Mouse (Mus musculus) bone marrow macrophage, adult 2 months (primary cell): ENCODE measurements at regions not wholly inside any gene's neighbourhood (a gene's known extent, or its start where the extent isn't known, plus 50 kb on each side); places are given as distances from the start of the nearest gene placed in this dataset.
"Not testable (repeated sequence)": the region's sequence is repeated elsewhere in the genome, so short reads cannot be mapped to it uniquely, and the experiment has no call there.

Experiments used
- H3K27ac ChIP-seq: 2 replicates; pipeline ENCODE4 v1.5.1; 2012; ENCODE audit warnings: low read depth, low read length; ENCODE audit not compliant: insufficient read depth
- H3K4me1 ChIP-seq: 2 replicates; pipeline ENCODE4 v1.6.1; 2012; ENCODE audit warnings: low read length; ENCODE audit not compliant: control insufficient read depth, insufficient read depth
- H3K4me3 ChIP-seq: 2 replicates; pipeline ENCODE4 v1.5.1; 2012; ENCODE audit warnings: mild to moderate bottlenecking, low read length, moderate library complexity; ENCODE audit not compliant: insufficient read depth
- CTCF ChIP-seq: IDR thresholded peaks from 2 replicates; pipeline ENCODE4 v1.5.1; 2012; ENCODE audit warnings: low read depth, mild to moderate bottlenecking, low read length, moderate library complexity
- POLR2A ChIP-seq: IDR thresholded peaks from 2 replicates; pipeline ENCODE4 v1.6.1; 2012; ENCODE audit warnings: mild to moderate bottlenecking, low read depth, low read length, borderline replicate concordance

GRCm38 (mm10) chr16:55001661-55002289 is 296.0 kb downstream of the Zpld1 start:
- no peak for TF ChIP-seq POLR2A
- no peak for TF ChIP-seq CTCF

GRCm38 (mm10) chr16:54991595-54992240 is 306.1 kb downstream of the Zpld1 start:
- TF ChIP-seq POLR2A: no peak
- no peak for TF ChIP-seq CTCF
- no peak overlapping the region for H3K27ac ChIP-seq
- H3K4me1 ChIP-seq: no peaks in the 10 kb centered on the region
- no peak overlapping the region for H3K4me3 ChIP-seq

More at GRCm38 (mm10) chr16:55001661-55002289, 296.0 kb downstream of the Zpld1 start:
- Histone ChIP-seq H3K27ac (no peak overlapping the region), H3K4me1 (no peaks in the 10 kb centered on the region), H3K4me3 (no peak overlapping the region)

GRCm38 (mm10) chr16:54983759-54984218 is 314.0 kb downstream of the Zpld1 start:
- TF ChIP-seq CTCF (peak; percentile 87), POLR2A (no peak)
- no peaks in the 10 kb centered on the region for H3K4me1 ChIP-seq
- H3K27ac ChIP-seq: no peak overlapping the region
- no peak overlapping the region for H3K4me3 ChIP-seq

- TF ChIP-seq CTCF (no peak), POLR2A (no peak)
- Histone ChIP-seq H3K4me1 (no peaks in the 10 kb centered on the region), H3K4me3 (no peak overlapping the region), H3K27ac (no peak overlapping the region)
Observed at GRCm38 (mm10) chr16:54970356-54970755, 327.4 kb downstream of the Zpld1 start.

- H3K4me1 ChIP-seq: no peaks in the 10 kb centered on the region
- TF ChIP-seq POLR2A (no peak), CTCF (no peak)
- H3K4me3 ChIP-seq: no peak overlapping the region
- H3K27ac ChIP-seq: no peak overlapping the region
Observed at GRCm38 (mm10) chr16:54943808-54944315, 353.9 kb downstream of the Zpld1 start.

- Histone ChIP-seq H3K4me1 (no peaks in the 10 kb centered on the region), H3K4me3 (no peak overlapping the region), H3K27ac (no peak overlapping the region)
- TF ChIP-seq POLR2A: no peak
- TF ChIP-seq CTCF: no peak
Observed at GRCm38 (mm10) chr16:54928259-54928658, 369.5 kb downstream of the Zpld1 start.

GRCm38 (mm10) chr16:54902911-54903310 is 394.9 kb downstream of the Zpld1 start:
- Histone ChIP-seq H3K4me1 (no peaks in the 10 kb centered on the region), H3K4me3 (no peak overlapping the region), H3K27ac (no peak overlapping the region)
- TF ChIP-seq POLR2A (no peak), CTCF (no peak)

- no peaks in the 10 kb centered on the region for H3K4me1 ChIP-seq
- TF ChIP-seq POLR2A (no peak), CTCF (no peak)
- no peak overlapping the region for H3K27ac ChIP-seq
- H3K4me3 ChIP-seq: no peak overlapping the region
Observed at GRCm38 (mm10) chr16:54901461-54901860, 396.3 kb downstream of the Zpld1 start.

- TF ChIP-seq POLR2A: no peak
- no peak for TF ChIP-seq CTCF
- no peak overlapping the region for H3K4me3 ChIP-seq
- H3K4me1 ChIP-seq: no peaks in the 10 kb centered on the region
- no peak overlapping the region for H3K27ac ChIP-seq
Observed at GRCm38 (mm10) chr16:54894661-54895060, 403.1 kb downstream of the Zpld1 start.

- no peak overlapping the region for H3K4me3 ChIP-seq
- no peak overlapping the region for H3K27ac ChIP-seq
- TF ChIP-seq CTCF: no peak
- TF ChIP-seq POLR2A: no peak
- no peaks in the 10 kb centered on the region for H3K4me1 ChIP-seq
Observed at GRCm38 (mm10) chr16:54857369-54857768, 440.4 kb downstream of the Zpld1 start.

GRCm38 (mm10) chr16:54842996-54843395 is 454.8 kb downstream of the Zpld1 start:
- not testable (repeated sequence) for H3K27ac ChIP-seq, H3K4me1 ChIP-seq, H3K4me3 ChIP-seq
